10 mouse cellular contexts compared by ENCODE assay signal in the genomic region with DNA sequence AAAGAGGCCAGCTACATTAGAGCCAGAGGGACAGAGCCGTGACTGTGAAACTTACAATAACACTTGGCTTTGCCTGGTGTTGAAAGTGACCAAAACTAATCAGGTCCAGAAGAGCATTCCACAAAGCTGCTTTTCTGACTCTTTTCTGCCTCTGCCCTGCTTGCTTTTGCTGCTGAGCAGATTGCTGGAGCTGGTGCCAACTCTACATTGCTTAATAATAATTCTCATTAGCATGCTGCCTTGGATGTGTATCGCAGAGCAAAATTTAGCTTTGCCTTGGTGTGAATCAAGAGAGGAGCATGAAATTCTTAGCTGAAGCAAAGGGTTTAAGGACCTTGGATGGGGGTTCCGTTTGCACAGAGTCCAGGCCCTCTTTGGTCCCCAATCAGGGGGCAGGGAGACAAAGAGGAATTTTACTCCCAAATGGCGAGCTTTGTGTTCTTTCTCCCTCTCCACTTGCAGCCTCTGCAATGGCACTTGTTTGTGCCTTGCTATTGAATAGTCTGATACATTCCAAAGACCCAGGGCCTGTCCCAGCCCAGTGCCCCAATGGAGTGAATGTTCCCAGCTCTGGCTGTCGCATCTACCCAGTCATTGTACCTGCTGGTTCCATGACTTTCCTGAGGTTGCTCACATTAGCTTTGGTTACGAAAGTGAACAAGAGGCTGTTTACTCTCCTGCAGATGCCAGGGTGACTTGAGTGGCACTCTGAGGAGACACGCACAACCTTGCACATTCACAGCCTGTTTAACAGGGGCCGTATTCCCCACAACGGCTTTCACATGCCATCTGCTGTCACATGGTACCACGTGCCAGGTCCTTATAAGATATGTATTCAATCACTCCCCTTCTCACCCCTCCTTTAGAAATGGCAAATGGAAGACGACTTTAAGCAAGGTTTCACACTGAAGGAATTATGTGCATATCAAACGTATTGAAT.
DNase-seq lines count a peak whose midpoint lies in the region; ATAC-seq and TF ChIP-seq lines count a peak whose summit lies in the region.
"Had no signal": no experiment of that assay in that cellular context is flagged by ENCODE, and none has a peak within 500 bp of the region (broad histone marks: within the 10 kb centered on the region; RNA-seq: fewer than 3 reads in every experiment).

No protein-coding gene starts in this region.

- 0 out of 2 replicates have a peak overlapping the region, but pooled peaks have one; percentile 48 for H3K27ac ChIP-seq in embryonic facial prominence, embryonic 10.5 days (replicated peaks)
- peak overlapping the region; percentile 78 for H3K27ac ChIP-seq in hindbrain, postnatal 0 days
- H3K27ac ChIP-seq in midbrain, embryonic 13.5 days: peak overlapping the region; percentile 36; the same call in 1 of the 2 replicates
- no peak overlapping the region for H3K27ac ChIP-seq in intestine, postnatal 0 days (ENCODE audit: low read depth, low read length)

- no peak for TF ChIP-seq CTCF in hindbrain, postnatal 0 days (IDR thresholded peaks at IDR 0.05; ENCODE audit: low read depth)
- TF ChIP-seq CTCF in intestine, postnatal 0 days (IDR thresholded peaks at IDR 0.05; ENCODE audit: low read depth): no peak

- no peaks in the 10 kb centered on the region for H3K27me3 ChIP-seq in embryonic facial prominence, embryonic 10.5 days (replicated peaks; ENCODE audit: low read depth, poor library complexity, severe bottlenecking)
- H3K27me3 ChIP-seq in hindbrain, postnatal 0 days (ENCODE audit: insufficient read depth, low read length): no peaks in the 10 kb centered on the region
- H3K27me3 ChIP-seq in midbrain, embryonic 13.5 days: no peaks in the 10 kb centered on the region
- H3K27me3 ChIP-seq in intestine, postnatal 0 days (replicated peaks; ENCODE audit: control insufficient read depth, insufficient read depth, low read length): no peaks in the 10 kb centered on the region

- ATAC-seq in hindbrain, postnatal 0 days: peak; percentile 85
- peak; percentile 80 for ATAC-seq in midbrain, embryonic 13.5 days
- ATAC-seq in intestine, postnatal 0 days: no peak

- H3K4me1 ChIP-seq in embryonic facial prominence, embryonic 10.5 days: peaks cover 11% of the 10 kb centered on the region
- H3K4me1 ChIP-seq in hindbrain, postnatal 0 days (ENCODE audit: insufficient read depth, low read length): 0 out of 2 replicates have a peak, but pooled peaks cover 10% of the 10 kb centered on the region
- peaks cover 22% of the 10 kb centered on the region for H3K4me1 ChIP-seq in midbrain, embryonic 13.5 days (replicated peaks)
- H3K4me1 ChIP-seq in intestine, postnatal 0 days (replicated peaks; ENCODE audit: control insufficient read depth, insufficient read depth, low read length): no peaks in the 10 kb centered on the region

- DNase-seq in embryo, embryonic 10.5 days (ENCODE audit: low spot score): peak; percentile 4
- no peak for DNase-seq in embryo, embryonic 11 days
- DNase-seq in embryonic facial prominence, embryonic 10.5 days (ENCODE audit: low spot score): no peak
- peak; percentile 78 for DNase-seq in hindbrain, postnatal 0 days (ENCODE audit: low spot score)
- DNase-seq in adrenal gland, postnatal 36 days: no peak
- DNase-seq in heart, postnatal 4 days: no peak
- DNase-seq: heart, postnatal 36 days; lung, postnatal 4 days had no signal

- 0 out of 2 replicates have a peak overlapping the region, but pooled peaks have one; percentile 5 for H3K4me2 ChIP-seq in hindbrain, postnatal 0 days (ENCODE audit: low read depth, low read length)
- H3K4me2 ChIP-seq in midbrain, embryonic 13.5 days (replicated peaks): no peak overlapping the region
- no peak overlapping the region for H3K4me2 ChIP-seq in intestine, postnatal 0 days (replicated peaks; ENCODE audit: low read depth)

- no peak overlapping the region; the same call in 1 of the 2 replicates for H3K9ac ChIP-seq in hindbrain, postnatal 0 days (replicated peaks; ENCODE audit: low read length)
- H3K9ac ChIP-seq in midbrain, embryonic 13.5 days (replicated peaks): no peak overlapping the region
- no peak overlapping the region for H3K9ac ChIP-seq in intestine, postnatal 0 days (ENCODE audit: low read depth, low read length)

- H3K36me3 ChIP-seq in embryonic facial prominence, embryonic 10.5 days (replicated peaks): no peaks in the 10 kb centered on the region
- H3K36me3 ChIP-seq in hindbrain, postnatal 0 days (ENCODE audit: insufficient read depth, low read length): no peaks in the 10 kb centered on the region
- H3K36me3 ChIP-seq in midbrain, embryonic 13.5 days: no peaks in the 10 kb centered on the region
- no peaks in the 10 kb centered on the region for H3K36me3 ChIP-seq in intestine, postnatal 0 days (ENCODE audit: control insufficient read depth, insufficient read depth)

- no peaks in the 10 kb centered on the region for H3K9me3 ChIP-seq in embryonic facial prominence, embryonic 10.5 days
- no peaks in the 10 kb centered on the region for H3K9me3 ChIP-seq in hindbrain, postnatal 0 days (ENCODE audit: low read length)
- no peaks in the 10 kb centered on the region for H3K9me3 ChIP-seq in midbrain, embryonic 13.5 days
- no peaks in the 10 kb centered on the region for H3K9me3 ChIP-seq in intestine, postnatal 0 days (ENCODE audit: control insufficient read depth)

- no peak overlapping the region for H3K4me3 ChIP-seq in embryonic facial prominence, embryonic 10.5 days
- no peak overlapping the region for H3K4me3 ChIP-seq in hindbrain, postnatal 0 days (ENCODE audit: low read length)
- no peak overlapping the region for H3K4me3 ChIP-seq in midbrain, embryonic 13.5 days (replicated peaks)
- H3K4me3 ChIP-seq in intestine, postnatal 0 days (ENCODE audit: low read depth, low read length): no peak overlapping the region

- WGBS in embryonic facial prominence, embryonic 10.5 days: 78% methylated on average over 12 of the region's 12 CpGs
- WGBS in hindbrain, postnatal 0 days: 32% methylated on average over 12 of the region's 12 CpGs
- WGBS in midbrain, embryonic 13.5 days: 48% methylated on average over 12 of the region's 12 CpGs
- WGBS in intestine, postnatal 0 days: 83% methylated on average over 12 of the region's 12 CpGs

Comparison
In these comparisons a context has a peak if more than half of its experiments do, and no peak if none do; other contexts are left out.
1. DNase-seq: peak in embryo, embryonic 10.5 days (single experiment) and hindbrain, postnatal 0 days (single experiment); none in embryo, embryonic 11 days (single experiment), embryonic facial prominence, embryonic 10.5 days (single experiment), adrenal gland, postnatal 36 days (0 of 2) and heart, postnatal 4 days (single experiment).